Mouse (Mus musculus) C2C12 (cell line): Measurements from ENCODE around the gene Gfod1. TPM values are rescaled to one million over a fixed set of nuclear protein-coding genes. Genes with fewer than 3 reads are reported as not detected.

Experiments used
- H3K27me3 ChIP-seq: one replicate; pipeline ENCODE4 v1.6.1; 2011; ENCODE audit not compliant: control insufficient read depth, insufficient read depth, insufficient read length
- H3K36me3 ChIP-seq: one replicate; pipeline ENCODE4 v1.6.1; 2011; ENCODE audit not compliant: control insufficient read depth, insufficient read depth
- H3K4me3 ChIP-seq: one replicate; pipeline ENCODE4 v1.5.1; 2011; ENCODE audit warnings: mild to moderate bottlenecking, control low read depth; ENCODE audit not compliant: poor library complexity, insufficient read depth, severe bottlenecking
- H3K79me2 ChIP-seq: one replicate; pipeline ENCODE4 v1.6.1; 2011; ENCODE audit not compliant: control insufficient read depth, insufficient read depth
- H3K79me3 ChIP-seq: one replicate; pipeline ENCODE4 v1.6.1; 2011; ENCODE audit warnings: low read depth, control low read depth
- H3ac ChIP-seq: one replicate; pipeline ENCODE3; 2011; ENCODE audit warnings: low read depth; ENCODE audit not compliant: control insufficient read depth, insufficient read length
- CEBPB ChIP-seq: IDR thresholded peaks from one replicate; pipeline ENCODE4 v1.6.1; 2011; ENCODE audit warnings: low read depth, mild to moderate bottlenecking, control low read depth, moderate library complexity
- CTCF ChIP-seq: IDR thresholded peaks from one replicate; pipeline ENCODE4 v1.5.1; 2011; ENCODE audit not compliant: control insufficient read depth, insufficient read depth, insufficient read length
- FOSL1 ChIP-seq: IDR thresholded peaks from one replicate; pipeline ENCODE4 v1.8.0; 2011; ENCODE audit warnings: mild to moderate bottlenecking, low read length; ENCODE audit not compliant: poor library complexity, insufficient read depth, severe bottlenecking
- MAX ChIP-seq: IDR thresholded peaks from one replicate; pipeline ENCODE4 v1.6.1; 2011; ENCODE audit warnings: mild to moderate bottlenecking, control low read depth
- MYOD1 ChIP-seq: IDR thresholded peaks from one replicate; pipeline ENCODE4 v1.6.1; 2011; ENCODE audit warnings: low read depth; ENCODE audit not compliant: control insufficient read depth, insufficient read length
- MYOG ChIP-seq: IDR thresholded peaks from one replicate; pipeline ENCODE4 v1.6.1; 2011; ENCODE audit not compliant: control insufficient read depth, insufficient read length; ENCODE audit errors: extremely low read depth
- USF1 ChIP-seq: IDR thresholded peaks from one replicate; pipeline ENCODE4 v1.6.1; 2011; ENCODE audit warnings: low read depth, mild to moderate bottlenecking, control low read depth, moderate library complexity
- polyA plus RNA-seq: library from polyadenylated mRNA; unstranded; fragments of >200 nt; fragmentation: generic; extraction: Trizol; gene quantifications from one replicate; pipeline ENCODE4 v1.2.1, GENCODE M21; 2012; ENCODE audit warnings: missing spikeins

Gene Gfod1
- polyA plus RNA-seq, 1 experiment: 10.3 TPM

DNA sequence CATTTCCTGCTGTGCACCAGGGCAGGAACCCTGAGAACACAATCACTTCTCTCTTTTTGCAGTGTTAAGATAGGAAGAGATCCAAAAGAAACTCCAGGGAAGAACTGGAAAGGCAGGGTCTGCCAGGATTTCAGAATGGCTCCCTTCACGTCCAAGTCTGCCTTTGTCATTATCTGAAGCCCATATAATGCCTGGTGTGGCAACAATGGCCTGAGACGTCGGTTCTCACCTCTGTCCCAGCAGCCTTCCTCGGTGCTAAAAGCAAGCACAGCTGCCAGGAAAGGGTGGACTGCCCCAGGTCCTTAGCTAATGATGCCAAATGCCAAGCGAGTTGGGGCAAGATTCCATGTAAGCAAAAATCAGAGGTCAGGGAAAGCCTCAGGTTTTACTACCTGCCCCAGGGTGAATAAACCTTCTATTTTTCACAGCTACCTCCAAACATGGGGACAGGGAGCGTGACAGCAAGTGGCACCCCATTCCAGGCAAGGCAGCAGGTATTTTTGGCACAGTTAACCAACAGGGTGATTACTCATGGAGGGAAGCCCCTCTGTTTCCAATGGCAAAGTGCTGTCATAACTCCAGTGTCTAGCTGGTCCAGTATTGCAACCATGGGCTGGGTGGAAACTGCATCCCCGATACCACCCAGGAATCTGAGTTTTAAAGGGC, 7.7 kb downstream of the Gfod1 start:
- H3K27me3 ChIP-seq: no peaks in the 10 kb centered on the region
- H3K4me3 ChIP-seq: no peak overlapping the region
- H3K36me3 ChIP-seq: peaks cover 32% of the 10 kb centered on the region
- TF ChIP-seq MYOG: no peak
- TF ChIP-seq CTCF: no peak
- no peak for TF ChIP-seq FOSL1
- TF ChIP-seq MYOD1: no peak
- no peak for TF ChIP-seq USF1
- no peak for TF ChIP-seq CEBPB
- no peak for TF ChIP-seq MAX
- H3ac ChIP-seq: no peak overlapping the region
- H3K79me2 ChIP-seq: peaks cover 100% of the 10 kb centered on the region
- peaks cover 76% of the 10 kb centered on the region for H3K79me3 ChIP-seq

DNA sequence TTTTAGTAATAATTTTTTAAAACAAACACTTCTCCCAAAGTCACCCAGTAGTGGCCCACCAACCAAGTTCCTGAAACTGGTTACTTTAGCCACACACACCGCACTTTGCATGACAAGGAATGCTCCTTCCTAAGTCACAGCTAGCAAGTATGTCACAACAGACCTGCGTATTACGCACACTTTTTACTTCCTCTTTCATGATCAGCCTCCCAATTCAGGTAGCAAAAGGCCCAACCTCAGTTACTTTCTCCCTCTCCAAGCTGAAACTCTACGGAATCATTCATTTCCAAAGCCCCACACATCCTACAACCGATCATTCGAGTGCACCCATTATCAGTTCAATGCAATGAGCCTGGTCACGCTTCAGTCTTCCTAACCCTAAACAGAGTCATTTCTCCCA, 8.3 kb downstream of the Gfod1 start:
- TF ChIP-seq FOSL1: no peak
- TF ChIP-seq MAX: no peak
- TF ChIP-seq MYOG: no peak
- TF ChIP-seq CEBPB: no peak
- no peak for TF ChIP-seq USF1
- TF ChIP-seq CTCF: no peak
- no peak for TF ChIP-seq MYOD1
- Histone ChIP-seq H3K79me3 (peaks cover 76% of the 10 kb centered on the region), H3K79me2 (peaks cover 100% of the 10 kb centered on the region), H3K4me3 (no peak overlapping the region), H3K27me3 (no peaks in the 10 kb centered on the region), H3ac (no peak overlapping the region), H3K36me3 (peaks cover 38% of the 10 kb centered on the region)

DNA sequence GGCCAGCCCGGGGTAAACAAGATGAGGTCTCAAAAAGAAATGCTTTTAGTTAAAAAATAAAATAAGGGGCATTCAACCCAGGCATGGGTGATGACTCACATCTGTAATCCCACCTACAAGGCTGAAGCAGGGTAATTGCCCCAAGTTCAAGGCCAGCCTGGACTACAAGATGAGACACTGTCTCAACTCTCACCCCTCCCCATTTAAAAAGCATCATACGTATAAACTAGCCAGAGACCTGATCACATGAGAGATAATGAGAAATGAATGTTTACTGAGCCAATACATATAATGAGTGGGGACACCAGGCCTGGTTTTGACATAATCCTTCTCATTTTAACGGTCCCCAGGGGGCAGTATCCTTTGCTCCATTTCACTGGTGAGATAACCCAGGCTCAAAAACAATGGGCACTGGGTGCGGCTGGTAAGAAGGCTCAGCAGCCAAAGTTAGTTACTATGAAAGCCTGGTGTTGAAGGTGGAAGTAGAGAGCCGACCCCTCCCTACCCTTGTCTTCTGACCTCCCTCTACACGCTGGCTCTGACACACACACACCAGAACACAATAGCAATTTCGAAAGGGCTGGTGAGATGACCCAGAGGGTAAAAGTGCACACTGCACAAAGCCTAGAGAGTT, 8.9 kb downstream of the Gfod1 start:
- TF ChIP-seq CTCF: no peak
- no peak for TF ChIP-seq USF1
- no peak for TF ChIP-seq MYOG

DNA sequence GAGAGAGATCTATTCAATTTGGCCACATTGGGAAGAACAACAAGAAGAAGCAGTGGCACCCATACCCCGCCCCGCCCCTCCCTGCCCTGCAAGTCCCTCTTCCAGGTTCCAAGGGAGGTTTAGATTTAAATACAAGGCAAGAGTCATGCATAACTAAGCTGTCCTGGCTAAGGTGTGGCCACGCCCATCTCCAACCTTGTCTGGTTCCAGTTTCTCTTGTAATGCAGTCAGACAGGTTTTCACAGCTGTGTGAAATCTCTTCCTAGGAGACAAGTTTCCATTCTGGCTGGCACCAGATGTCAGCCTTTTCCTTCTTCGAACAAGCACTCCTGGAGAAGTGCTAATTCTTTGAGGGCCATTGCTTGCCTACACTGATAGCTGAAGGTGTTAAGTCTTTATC, 11.1 kb downstream of the Gfod1 start:
- H3K79me3 ChIP-seq: peaks cover 76% of the 10 kb centered on the region
- no peak for TF ChIP-seq MAX
- no peak for TF ChIP-seq MYOD1
- no peak for TF ChIP-seq CTCF
- TF ChIP-seq MYOG: no peak
- no peak for TF ChIP-seq FOSL1
- no peak for TF ChIP-seq USF1
- TF ChIP-seq CEBPB: no peak
- H3K79me2 ChIP-seq: peaks cover 100% of the 10 kb centered on the region
- H3K36me3 ChIP-seq: peaks cover 33% of the 10 kb centered on the region
- no peak overlapping the region for H3ac ChIP-seq
- no peak overlapping the region for H3K4me3 ChIP-seq
- H3K27me3 ChIP-seq: no peaks in the 10 kb centered on the region

More for the DNA sequence above, 8.9 kb downstream of the Gfod1 start:
- Histone ChIP-seq H3ac (no peak overlapping the region), H3K4me3 (no peak overlapping the region), H3K79me3 (peaks cover 77% of the 10 kb centered on the region), H3K27me3 (no peaks in the 10 kb centered on the region), H3K79me2 (peaks cover 100% of the 10 kb centered on the region), H3K36me3 (peaks cover 38% of the 10 kb centered on the region)

DNA sequence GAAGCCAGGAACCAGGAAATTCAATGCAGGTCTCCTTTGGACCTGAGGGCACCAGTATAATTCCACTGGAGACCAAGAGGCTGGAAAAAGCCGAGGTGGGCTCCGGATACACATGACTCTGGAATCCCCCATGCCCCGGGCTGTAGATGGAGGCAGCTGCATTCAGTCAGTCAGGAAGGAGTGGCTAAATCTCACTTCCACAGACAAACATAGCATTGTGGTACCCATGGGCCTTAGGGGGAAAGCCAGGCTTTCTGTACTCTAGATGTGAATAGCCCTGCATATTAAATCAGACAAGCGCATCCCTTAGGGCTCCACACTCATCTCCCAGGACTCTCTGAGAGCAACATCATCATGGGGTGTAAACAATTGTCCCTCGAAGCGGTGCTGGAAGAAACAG, 14.9 kb downstream of the Gfod1 start:
- Histone ChIP-seq H3K4me3 (no peak overlapping the region), H3K79me2 (peaks cover 96% of the 10 kb centered on the region), H3K79me3 (peaks cover 55% of the 10 kb centered on the region), H3ac (no peak overlapping the region), H3K27me3 (no peaks in the 10 kb centered on the region), H3K36me3 (peaks cover 19% of the 10 kb centered on the region)
- TF ChIP-seq FOSL1 (no peak), MYOD1 (no peak), USF1 (no peak), CTCF (no peak), MAX (no peak), CEBPB (no peak), MYOG (no peak)

DNA sequence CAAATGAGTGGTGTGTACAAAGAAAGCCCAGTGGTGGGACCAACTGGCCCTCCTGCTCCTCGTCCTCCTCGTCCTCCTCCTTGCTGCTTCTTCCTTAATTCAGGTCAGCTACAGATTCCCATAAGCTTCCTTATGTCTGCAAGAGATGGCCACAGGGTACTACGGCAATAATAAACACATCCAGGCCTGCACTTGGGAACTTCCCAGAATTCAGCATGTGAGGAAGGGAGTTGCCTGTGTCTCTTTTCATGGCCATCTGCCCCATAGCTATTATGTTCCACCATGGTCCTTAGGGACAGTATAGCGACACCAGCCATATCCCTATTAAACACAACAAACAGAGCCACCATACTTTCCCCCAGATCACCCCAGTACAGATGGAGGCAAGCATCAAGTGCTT, 15.5 kb downstream of the Gfod1 start:
- no peak overlapping the region for H3K4me3 ChIP-seq
- TF ChIP-seq MYOD1 (no peak), FOSL1 (no peak), MYOG (no peak), CEBPB (no peak), CTCF (no peak), USF1 (no peak), MAX (no peak)

More for the DNA sequence above, 15.5 kb downstream of the Gfod1 start:
- Histone ChIP-seq H3ac (no peak overlapping the region), H3K27me3 (no peaks in the 10 kb centered on the region), H3K36me3 (peaks cover 13% of the 10 kb centered on the region), H3K79me3 (peaks cover 48% of the 10 kb centered on the region), H3K79me2 (peaks cover 90% of the 10 kb centered on the region)
